In genomic region chr5:72860899-72861298, GRCm38 (mm10) we compare ENCODE assay signal across 24 mouse cellular contexts. TPM values are rescaled to one million over a fixed set of nuclear protein-coding genes. Genes with fewer than 3 reads are reported as not detected.
DNase-seq lines count a peak whose midpoint lies in the region; TF ChIP-seq lines count a peak whose summit lies in the region.
"Had no signal": no experiment of that assay in that cellular context is flagged by ENCODE, and none has a peak within 500 bp of the region (broad histone marks: within the 10 kb centered on the region; RNA-seq: fewer than 3 reads in every experiment).

No protein-coding gene starts in this region.

- intact Hi-C loops in heart, postnatal 14 days (cut with DNase I) = no loop called here

- peak; percentile 54 for DNase-seq in kidney, adult 2 months
- no peak for DNase-seq in kidney, postnatal 14 days
- no peak for DNase-seq in CH12.LX (ENCODE audit: extremely low read depth)
- DNase-seq in ZHBTc4 (ENCODE audit: low read depth, low spot score) = peak; percentile 18
- DNase-seq in kidney, postnatal 25 days = peak; percentile 46 to 63
- DNase-seq in thymus, postnatal 14 days = no peak
- no peak for DNase-seq in B cell, adult 2 months
- no peak for DNase-seq in heart, postnatal 14 days
- DNase-seq: adrenal gland, postnatal 14 days; cerebellum, adult 9-10 months; gastrocnemius, adult 2 months; left cerebral cortex, postnatal 4 days; lung, postnatal 4 days; right cerebral cortex, postnatal 14 days; thymus, postnatal 25 days had no signal

- no peak overlapping the region for H3K4me3 ChIP-seq in kidney, adult 2 months (ENCODE audit: insufficient read depth, low read depth, low read length)
- H3K4me3 ChIP-seq in CH12.LX (replicated peaks in 1 of 3; ENCODE audit: low read depth in 2 of 3, low read length in 2 of 3, poor library complexity in 1 of 3) = no peak overlapping the region
- H3K4me3 ChIP-seq: embryonic facial prominence, embryonic 15.5 days; gastrocnemius, adult 2 months; hindbrain, embryonic 10.5 days; left cerebral cortex, adult 2 months; limb, embryonic 15.5 days; lung, embryonic 15.5 days; midbrain, embryonic 13.5 days had no signal

- dilution Hi-C loops in CH12.LX (cut with MboI; ENCODE audit: extremely low pct_ligation_motif_present, extremely low pct_unique_long_range_greater_than_20kb, low sequenced_read_pairs) = no loop called here

- TF ChIP-seq CTCF in kidney, adult 2 months (conservative IDR thresholded peaks at IDR 0.05; ENCODE audit: insufficient read depth, insufficient read length, low read depth, low read length) = no peak; the same call in 1 of the 2 replicates
- TF ChIP-seq CTCF in CH12.LX (conservative IDR thresholded peaks at IDR 0.05 in 1 of 2, IDR thresholded peaks at IDR 0.05 in 1 of 2; ENCODE audit: low read depth in 2 of 2, low read length in 2 of 2) = peak in 1 of 2 experiments; percentile 24; a peak in 2 of 4 replicates

- TF ChIP-seq RAD21 in CH12.LX (IDR thresholded peaks at IDR 0.05; ENCODE audit: low read depth, low read length) = peak; percentile 15

- no peak overlapping the region for H3K27ac ChIP-seq in kidney, adult 2 months (ENCODE audit: insufficient read depth, low read depth, low read length)
- no peak overlapping the region for H3K27ac ChIP-seq in CH12.LX (ENCODE audit: insufficient read depth, low read depth)
- H3K27ac ChIP-seq: embryonic facial prominence, embryonic 15.5 days; gastrocnemius, adult 2 months; hindbrain, embryonic 10.5 days; hindbrain, postnatal 0 days; left cerebral cortex, adult 2 months; limb, embryonic 15.5 days; liver, embryonic 14.5 days; lung, embryonic 15.5 days; midbrain, embryonic 13.5 days had no signal

- peaks cover 13% of the 10 kb centered on the region for H3K4me1 ChIP-seq in kidney, adult 2 months (ENCODE audit: control insufficient read depth, insufficient read depth, low read length)
- peaks cover 4 to 84% of the 10 kb centered on the region in 2 experiments; a peak in 2 of 4 replicates for H3K4me1 ChIP-seq in CH12.LX (ENCODE audit: control insufficient read depth in 1 of 2, insufficient read depth in 2 of 2)
- H3K4me1 ChIP-seq: midbrain, embryonic 13.5 days had no signal

- no peak for TF ChIP-seq EP300 in CH12.LX (IDR thresholded peaks at IDR 0.05; ENCODE audit: low read length)

- in situ Hi-C loops in CH12.LX (cut with MboI; ENCODE audit: low pct_ligation_motif_present, low pct_unique_long_range_greater_than_20kb, low sequenced_read_pairs) = no loop called here

- H3K4me2 ChIP-seq in CH12.LX (ENCODE audit: insufficient read depth, low read depth, poor library complexity, severe bottlenecking) = no peak overlapping the region
- H3K4me2 ChIP-seq: embryonic facial prominence, embryonic 15.5 days; heart, embryonic 11.5 days; limb, embryonic 15.5 days; lung, embryonic 15.5 days; midbrain, embryonic 13.5 days had no signal

- H3K79me2 ChIP-seq in CH12.LX (replicated peaks; ENCODE audit: control insufficient read depth, extremely low read depth, insufficient read depth, poor library complexity, severe bottlenecking) = no peaks in the 10 kb centered on the region; the same call in 1 of the 2 replicates

- peaks cover 14% of the 10 kb centered on the region for H3K9me3 ChIP-seq in CH12.LX (replicated peaks; ENCODE audit: low read length)
- H3K9me3 ChIP-seq: embryonic facial prominence, embryonic 15.5 days; limb, embryonic 15.5 days; lung, embryonic 15.5 days had no signal

- no peaks in the 10 kb centered on the region for H3K27me3 ChIP-seq in kidney, adult 2 months (replicated peaks; ENCODE audit: control insufficient read depth, insufficient read depth, low read length)
- no peaks in the 10 kb centered on the region for H3K27me3 ChIP-seq in CH12.LX (replicated peaks)
- H3K27me3 ChIP-seq: embryonic facial prominence, embryonic 15.5 days; limb, embryonic 15.5 days had no signal

- no peak for TF ChIP-seq POLR2A in kidney, adult 2 months (IDR thresholded peaks at IDR 0.05; ENCODE audit: low read depth, low read length)
- no peak for TF ChIP-seq POLR2A in CH12.LX (IDR thresholded peaks at IDR 0.05; ENCODE audit: low read depth, low read length)

- no peak overlapping the region for H3K9ac ChIP-seq in CH12.LX (ENCODE audit: insufficient read depth, low read depth)
- H3K9ac ChIP-seq: embryonic facial prominence, embryonic 15.5 days; limb, embryonic 15.5 days; liver, embryonic 14.5 days; lung, embryonic 15.5 days; midbrain, embryonic 13.5 days had no signal

- WGBS in kidney, adult 2 months = 34% methylated on average over 8 of the region's 8 CpGs

- H3K36me3 ChIP-seq in kidney, adult 2 months (ENCODE audit: control insufficient read depth, insufficient read depth, low read length) = no peaks in the 10 kb centered on the region
- H3K36me3 ChIP-seq in CH12.LX (replicated peaks in 1 of 2; ENCODE audit: control insufficient read depth in 1 of 2, insufficient read depth in 1 of 2, low read length in 1 of 2) = peaks cover 0 to 49% of the 10 kb centered on the region in 2 experiments
- H3K36me3 ChIP-seq: embryonic facial prominence, embryonic 15.5 days; hindbrain, embryonic 10.5 days; limb, embryonic 15.5 days; lung, embryonic 15.5 days; midbrain, embryonic 13.5 days had no signal

TF ChIP-seq in CH12.LX, 34 proteins besides CTCF, POLR2A, EP300 and RAD21:
- TF ChIP-seq ZMIZ1 (IDR thresholded peaks at IDR 0.05; ENCODE audit: low read depth, low read length) (no peak), RCOR1 (conservative IDR thresholded peaks at IDR 0.05; ENCODE audit: low read depth, low read length) (no peak), MYC (IDR thresholded peaks at IDR 0.05; ENCODE audit: low read depth, low read length) (no peak), SMC3 (IDR thresholded peaks at IDR 0.05; ENCODE audit: low read depth, low read length) (no peak), TCF12 (IDR thresholded peaks at IDR 0.05; ENCODE audit: low read depth, low read length) (no peak), JUND (conservative IDR thresholded peaks at IDR 0.05; ENCODE audit: low read depth, low read length) (no peak), ZKSCAN1 (IDR thresholded peaks at IDR 0.05; ENCODE audit: borderline replicate concordance, low read depth, low read length) (no peak), NRF1 (IDR thresholded peaks at IDR 0.05; ENCODE audit: low read depth, low read length) (no peak), BHLHE40 (IDR thresholded peaks at IDR 0.05; ENCODE audit: low read depth, low read length) (no peak), NELFE (IDR thresholded peaks at IDR 0.05; ENCODE audit: low read depth, low read length) (no peak), CHD2 (IDR thresholded peaks at IDR 0.05; ENCODE audit: low read length) (no peak), USF1 (IDR thresholded peaks at IDR 0.05; ENCODE audit: low read depth, low read length) (no peak), USF2 (conservative IDR thresholded peaks at IDR 0.05; ENCODE audit: low read depth, low read length) (no peak), KAT2A (IDR thresholded peaks at IDR 0.05; ENCODE audit: insufficient replicate concordance, low read length) (no peak), MAX (IDR thresholded peaks at IDR 0.05; ENCODE audit: low read length) (no peak), HCFC1 (IDR thresholded peaks at IDR 0.05; ENCODE audit: low read depth, low read length) (no peak), MAZ (IDR thresholded peaks at IDR 0.05; ENCODE audit: low read depth, low read length) (no peak), IRF4 (IDR thresholded peaks at IDR 0.05; ENCODE audit: low read depth, low read length) (no peak)

RNA-seq across cellular contexts. Expression of gene Tec, which starts 7.4 kb away (rescaled TPM):
- 7.8 and 8.1 TPM in 2 replicates for polyA plus RNA-seq in kidney, adult 2 months (2012; rRNA removed)
- total RNA-seq in CH12.LX (2012; rRNA removed) = 7.9 and 11.4 TPM in 2 replicates
- total RNA-seq in CH12.LX (2014; rRNA removed) = 20.1 and 21.5 TPM in 2 replicates
- 25.6 and 25.9 TPM in 2 replicates for polyA plus RNA-seq in CH12.LX (2012; ENCODE audit: insufficient read length, low read depth)
- total RNA-seq in heart, postnatal 14 days (2021) = 10 to 100 TPM; 11.0 to 11.9 TPM

RNA-seq across cellular contexts. Expression of gene Slain2, which starts 53.2 kb away (rescaled TPM):
- polyA plus RNA-seq in kidney, adult 2 months (2012; rRNA removed) = 23.4 and 24.3 TPM in 2 replicates
- total RNA-seq in CH12.LX (2012; rRNA removed) = 11.0 and 12.6 TPM in 2 replicates
- total RNA-seq in CH12.LX (2014; rRNA removed) = 26.2 and 27.5 TPM in 2 replicates
- polyA plus RNA-seq in CH12.LX (2012; ENCODE audit: insufficient read length, low read depth) = 27.9 and 34.6 TPM in 2 replicates
- 100 to 1,000 TPM; 109 to 122 TPM for total RNA-seq in heart, postnatal 14 days (2021)

Comparison
In these comparisons a context has a peak if more than half of its experiments do, and no peak if none do; other contexts are left out.
1. DNase-seq: peak in kidney, adult 2 months (single experiment), ZHBTc4 (single experiment) and kidney, postnatal 25 days (2 of 2); none in kidney, postnatal 14 days (single experiment), CH12.LX (single experiment), thymus, postnatal 14 days (single experiment), B cell, adult 2 months (0 of 2) and heart, postnatal 14 days (0 of 2).